Mouse (Mus musculus) cortical plate, adult 2 months (tissue): Measurements from ENCODE around the gene Fzd7. TPM values are rescaled to one million over a fixed set of nuclear protein-coding genes. Genes with fewer than 3 reads are reported as not detected.
A peak's percentile ranks its signal among the peaks of the same experiment; 100 is the strongest.

ENCODE experiments used
- H3K27ac ChIP-seq: fragments of 200-500 bp; 2 replicates; pipeline ENCODE4 v1.5.1; 2012; ENCODE audit warnings: low read length, control low read depth, inconsistent platforms; ENCODE audit not compliant: insufficient read depth
- H3K4me1 ChIP-seq: fragments of 200-500 bp; 2 replicates; pipeline ENCODE4 v1.6.1; 2011; ENCODE audit warnings: low read length; ENCODE audit not compliant: control insufficient read depth, insufficient read depth
- H3K4me3 ChIP-seq: fragments of 200-500 bp; 2 replicates; pipeline ENCODE4 v1.5.1; 2011; ENCODE audit warnings: mild to moderate bottlenecking, low read length, control low read depth; ENCODE audit not compliant: insufficient read depth
- CTCF ChIP-seq: fragments of 200-500 bp; IDR thresholded peaks from 2 replicates; pipeline ENCODE4 v1.5.1; 2011; ENCODE audit warnings: mild to moderate bottlenecking, control low read depth, low read length; ENCODE audit not compliant: insufficient read depth; ENCODE audit errors: extremely low read depth
- POLR2A ChIP-seq: fragments of 200-500 bp; IDR thresholded peaks from 2 replicates; pipeline ENCODE4 v1.6.1; 2011; ENCODE audit warnings: mild to moderate bottlenecking, low read length, control low read depth; ENCODE audit not compliant: insufficient read depth; ENCODE audit errors: extremely low read depth
- polyA plus RNA-seq: library from polyadenylated mRNA; depleted of rRNA; stranded (reverse); fragments of >200 nt; gene quantifications from 2 replicates; pipeline ENCODE4 v1.2.3, GENCODE M21; 2012

Fzd7 gene
- polyA plus RNA-seq, 1 experiment = 3.3 TPM

DNA sequence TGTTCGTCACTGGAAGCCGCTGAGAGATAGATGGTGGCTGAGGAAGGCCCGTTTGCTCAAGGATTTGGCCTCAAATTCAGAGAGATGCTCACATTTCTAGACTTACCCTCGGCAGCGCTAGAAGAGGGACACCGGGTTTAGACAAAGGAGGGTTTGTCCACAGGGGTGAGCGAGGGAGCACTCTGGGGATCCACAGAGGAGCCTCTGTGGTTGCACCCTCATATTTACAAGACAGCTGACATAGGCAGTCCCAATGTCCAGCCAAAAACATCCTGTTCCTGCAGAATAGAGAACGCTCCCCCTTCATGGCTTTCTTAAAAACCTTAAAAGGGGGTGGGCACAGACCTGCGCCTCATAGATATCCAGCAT is 16.6 kb upstream of the Fzd7 start:
- TF ChIP-seq CTCF (no peak), POLR2A (no peak)
- H3K4me3 ChIP-seq = no peak overlapping the region
- peaks cover 3% of the 10 kb centered on the region; the same call in 1 of the 2 replicates for H3K4me1 ChIP-seq
- no peak overlapping the region for H3K27ac ChIP-seq

DNA sequence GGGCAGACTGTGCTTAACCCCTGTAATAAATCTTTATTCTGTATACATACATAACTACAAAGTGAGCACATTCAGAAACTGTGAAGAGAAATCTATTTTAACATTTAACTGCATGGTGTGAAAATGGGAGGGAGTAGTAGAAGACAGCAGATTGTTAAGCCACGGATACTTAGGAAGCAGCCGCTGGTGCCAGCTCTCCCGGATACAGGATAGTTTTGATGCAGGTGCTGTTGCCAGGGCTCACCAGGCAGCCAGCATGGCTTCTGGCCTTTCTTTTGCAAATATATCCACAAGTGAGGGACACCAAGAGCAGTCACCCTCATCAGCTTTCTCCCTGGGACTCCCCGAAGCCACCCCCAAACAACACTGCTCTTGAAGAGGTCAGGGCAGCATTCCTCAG is 13.1 kb upstream of the Fzd7 start:
- Histone ChIP-seq H3K27ac (no peak overlapping the region), H3K4me3 (no peak overlapping the region), H3K4me1 (peaks cover 3% of the 10 kb centered on the region; the same call in 1 of the 2 replicates)
- TF ChIP-seq POLR2A (no peak), CTCF (no peak)

DNA sequence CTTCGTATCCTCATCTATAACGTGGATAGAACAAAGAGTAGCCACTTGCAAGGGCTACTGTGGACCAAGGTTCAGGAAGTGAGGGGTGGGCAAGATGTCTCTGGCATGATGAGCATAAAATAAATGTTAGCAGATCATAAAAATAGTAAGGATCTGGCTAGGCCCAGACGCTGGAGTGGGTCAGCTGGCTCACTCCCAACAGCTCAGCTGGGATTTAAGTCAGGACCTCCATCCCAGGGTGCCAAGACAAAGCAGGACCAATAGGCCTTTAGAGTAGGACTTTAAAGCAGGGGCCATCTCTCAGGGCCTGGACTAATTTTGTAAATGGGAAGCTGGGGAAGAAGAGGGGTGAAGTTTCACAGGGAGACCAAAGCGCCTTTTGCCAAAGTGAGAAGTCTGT is 11.5 kb upstream of the Fzd7 start:
- H3K27ac ChIP-seq = no peak overlapping the region
- TF ChIP-seq CTCF (no peak), POLR2A (no peak)
- no peak overlapping the region for H3K4me3 ChIP-seq
- peaks cover 3% of the 10 kb centered on the region; the same call in 1 of the 2 replicates for H3K4me1 ChIP-seq

DNA sequence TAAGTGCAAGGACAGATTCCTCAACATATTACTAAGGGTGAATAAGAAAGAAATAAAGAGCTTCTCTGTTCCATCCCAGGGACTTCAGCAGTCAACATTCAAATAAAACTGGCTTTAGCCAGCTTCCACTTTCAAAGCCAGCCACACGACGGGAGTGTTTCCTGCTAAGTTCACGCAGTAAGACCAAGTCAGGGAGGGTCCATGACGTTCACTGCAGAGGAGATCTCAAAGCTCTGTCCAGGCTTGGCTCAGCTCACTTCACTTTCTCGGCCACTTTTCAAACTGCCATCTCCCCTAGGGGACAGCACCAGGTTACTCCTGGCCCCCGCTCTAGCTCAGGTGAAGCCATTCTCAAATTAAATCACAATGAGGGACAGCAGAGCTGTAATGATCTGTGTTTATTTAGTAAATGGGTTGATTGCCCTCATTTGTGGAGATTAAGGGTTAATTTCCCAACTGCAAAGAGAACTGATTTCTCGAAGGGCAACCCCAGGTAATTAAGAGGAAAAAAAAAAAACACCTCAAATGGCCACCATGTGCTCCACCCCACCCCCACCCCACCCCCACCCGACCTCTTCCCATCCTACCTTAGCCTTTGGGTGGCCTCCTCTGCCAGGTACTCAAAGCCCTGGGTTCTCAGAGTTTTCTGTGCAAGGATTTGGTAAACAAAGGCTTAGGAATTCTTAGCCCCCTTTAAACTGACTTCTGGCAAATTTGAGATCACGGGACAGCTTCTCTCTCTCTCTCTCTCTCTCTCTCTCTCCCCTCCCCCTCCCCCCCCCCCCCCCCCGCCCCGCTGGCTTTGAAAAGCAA is 9.7 kb upstream of the Fzd7 start:
- H3K4me3 ChIP-seq = no peak overlapping the region
- H3K27ac ChIP-seq = no peak overlapping the region
- TF ChIP-seq POLR2A (no peak), CTCF (no peak)
- H3K4me1 ChIP-seq = peaks cover 3% of the 10 kb centered on the region; the same call in 1 of the 2 replicates

DNA sequence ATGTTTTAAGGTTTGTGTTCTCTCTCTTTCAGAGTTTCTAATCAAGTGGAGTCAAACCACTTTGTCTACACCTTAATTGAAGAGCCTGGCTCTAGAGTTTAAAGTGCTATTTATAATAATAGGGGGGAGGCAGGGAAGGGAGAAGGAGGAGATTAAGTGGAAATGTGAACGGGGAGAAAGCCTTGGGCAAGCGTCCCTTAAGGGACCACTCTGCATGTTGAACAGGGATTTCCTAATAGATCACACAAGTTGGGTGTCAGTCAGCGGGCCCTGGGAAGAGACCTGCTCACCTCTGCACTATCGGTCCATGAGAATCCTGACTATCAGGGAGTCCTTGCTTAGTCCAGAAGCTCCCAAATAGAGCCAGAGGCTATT is 9.1 kb upstream of the Fzd7 start:
- TF ChIP-seq CTCF (no peak), POLR2A (no peak)
- no peak overlapping the region for H3K4me3 ChIP-seq
- peaks cover 3% of the 10 kb centered on the region; the same call in 1 of the 2 replicates for H3K4me1 ChIP-seq
- H3K27ac ChIP-seq = no peak overlapping the region

DNA sequence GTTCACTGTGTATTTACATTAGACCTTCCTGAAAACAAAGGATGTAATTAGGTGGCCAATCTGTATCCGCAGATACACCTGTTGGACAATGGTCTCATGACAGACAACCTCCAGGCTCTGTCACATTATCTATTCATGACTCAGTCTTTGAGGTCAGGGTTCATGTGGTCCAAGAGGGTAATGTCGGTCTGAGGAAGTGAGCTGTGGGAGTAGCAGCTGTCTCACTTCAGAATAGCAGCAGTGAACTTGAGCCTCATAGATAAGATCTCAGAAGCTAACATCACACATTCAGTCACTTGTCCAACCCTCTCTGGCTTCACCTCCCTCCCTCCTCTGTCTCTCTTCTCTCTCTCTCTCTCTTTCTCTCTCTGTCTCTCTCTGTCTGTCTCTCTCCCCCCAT is 6.6 kb upstream of the Fzd7 start:
- TF ChIP-seq CTCF = no peak
- TF ChIP-seq POLR2A = no peak
- Histone ChIP-seq H3K27ac (no peak overlapping the region), H3K4me3 (no peak overlapping the region), H3K4me1 (no peaks in the 10 kb centered on the region)

DNA sequence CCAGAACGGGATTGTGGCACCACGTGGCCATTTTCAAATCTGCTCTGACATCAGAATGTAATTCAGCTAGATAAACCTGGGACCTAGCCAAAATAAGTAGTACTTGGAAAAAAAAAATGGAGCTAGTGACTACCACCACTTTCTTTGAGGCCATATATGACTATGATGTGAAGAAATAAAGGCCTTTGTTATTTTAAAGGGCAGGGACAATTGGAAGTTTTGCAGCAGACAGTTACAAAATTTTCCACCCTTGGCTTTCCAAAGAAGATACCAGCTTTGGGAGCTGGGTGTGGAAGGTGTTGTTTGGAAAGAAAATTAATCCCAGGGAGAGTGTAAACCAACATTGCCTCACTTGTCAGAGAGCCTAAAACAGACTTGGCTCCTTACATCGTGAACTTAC is 3.3 kb upstream of the Fzd7 start:
- Histone ChIP-seq H3K4me3 (no peak overlapping the region), H3K27ac (no peak overlapping the region), H3K4me1 (no peaks in the 10 kb centered on the region; the same call in 1 of the 2 replicates)
- TF ChIP-seq POLR2A = no peak
- no peak for TF ChIP-seq CTCF

DNA sequence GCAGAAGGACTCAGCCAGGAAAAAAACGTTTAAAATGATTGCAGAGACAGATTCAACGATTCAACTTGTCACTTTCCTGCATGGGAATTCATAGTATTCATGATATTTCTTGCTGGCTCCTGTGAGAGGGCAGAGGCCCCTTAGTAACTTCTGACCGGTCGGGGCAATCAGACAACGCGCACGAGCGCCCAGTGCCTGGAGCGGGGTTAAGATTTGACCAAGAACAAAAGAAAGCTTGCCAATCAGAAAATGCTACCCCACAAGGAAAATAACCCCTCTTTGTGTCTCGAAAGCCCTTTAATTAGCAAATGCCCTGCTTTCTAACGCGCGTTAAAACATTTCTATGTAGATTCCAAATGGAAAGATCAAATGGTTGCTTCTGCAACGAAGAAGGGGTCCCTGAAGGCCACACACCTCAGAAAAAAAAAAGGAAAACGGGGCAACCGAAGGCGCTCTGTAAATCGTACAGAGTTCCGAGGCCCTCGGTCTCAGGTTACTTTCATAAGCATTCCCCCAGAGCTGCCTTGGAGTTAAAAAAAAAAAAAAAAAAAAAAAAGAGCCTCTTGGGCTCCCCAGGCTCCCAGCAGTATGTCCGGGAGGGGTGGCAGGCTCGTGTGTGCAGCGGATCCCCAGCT is 1.3 kb upstream of the Fzd7 start:
- no peak for TF ChIP-seq POLR2A
- no peak for TF ChIP-seq CTCF
- no peak overlapping the region for H3K27ac ChIP-seq

DNA sequence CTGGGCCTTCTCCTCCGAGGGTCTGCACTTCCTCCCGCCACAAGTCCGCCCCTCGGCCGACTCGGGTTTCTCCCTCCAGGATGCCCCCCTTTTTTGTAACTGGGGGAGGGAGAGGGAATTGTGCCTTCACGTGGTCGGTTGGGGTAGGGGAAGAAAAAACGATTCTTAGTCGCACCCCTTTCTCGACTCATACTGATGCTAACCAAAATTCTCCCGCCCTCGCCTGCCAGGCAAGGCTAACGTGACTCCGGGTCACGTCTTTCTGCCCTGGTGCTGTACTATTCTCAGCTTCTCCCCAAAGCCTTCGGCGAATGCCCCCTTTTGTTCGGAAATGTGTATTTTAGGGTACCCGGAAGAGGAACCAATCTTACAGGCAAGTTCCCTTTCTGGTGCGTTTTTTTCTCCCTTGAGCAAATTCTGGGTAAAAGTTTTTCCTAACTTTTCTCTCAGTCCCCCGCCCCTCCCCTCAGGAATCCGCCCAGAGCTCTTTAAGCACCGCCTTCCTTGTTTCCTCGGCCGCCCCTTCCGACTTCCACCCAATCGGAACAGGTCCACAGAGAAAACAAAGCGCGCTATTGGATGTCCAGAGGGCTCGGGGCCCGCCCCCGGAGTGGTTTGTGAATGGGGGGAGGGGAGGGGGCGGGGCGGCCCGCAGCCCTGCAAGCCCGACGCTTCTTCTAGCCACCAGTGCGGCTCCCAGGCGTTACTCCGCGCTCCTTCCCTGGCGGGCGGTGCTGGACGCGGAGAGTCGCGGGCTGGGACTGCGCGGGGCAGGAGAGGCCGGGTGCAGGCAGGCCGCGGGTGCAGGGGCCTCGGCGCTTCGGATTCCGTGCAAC is 550 bp upstream of the Fzd7 start:
- TF ChIP-seq POLR2A (0 out of 2 replicates have a peak, but pooled peaks have one; percentile 37), CTCF (no peak)
- H3K4me3 ChIP-seq = peak overlapping the region; percentile 32

More for the DNA sequence above, 1.3 kb upstream of the Fzd7 start:
- Histone ChIP-seq H3K4me1 (no peaks in the 10 kb centered on the region; the same call in 1 of the 2 replicates), H3K4me3 (peak overlapping the region; percentile 32; the same call in 1 of the 2 replicates)

More for the DNA sequence above, 550 bp upstream of the Fzd7 start:
- Histone ChIP-seq H3K4me1 (no peaks in the 10 kb centered on the region; the same call in 1 of the 2 replicates), H3K27ac (peak overlapping the region; percentile 76; the same call in 1 of the 2 replicates)
